Mouse (Mus musculus) ovary, postnatal 14 days (tissue): ENCODE measurements around the gene Snrnp70.
"Not testable (repeated sequence)": the region's sequence is repeated elsewhere in the genome, so short reads cannot be mapped to it uniquely, and the experiment has no call there.

Experiments used
- DNase-seq: peaks from one replicate; pipeline ENCODE4 v3.0.0; 2022; ENCODE audit warnings: low spot score

The Snrnp70 gene

GRCm38 (mm10) chr7:45409497-45410163, 14.1 kb upstream of the Snrnp70 start:
- no peak for DNase-seq

DNA sequence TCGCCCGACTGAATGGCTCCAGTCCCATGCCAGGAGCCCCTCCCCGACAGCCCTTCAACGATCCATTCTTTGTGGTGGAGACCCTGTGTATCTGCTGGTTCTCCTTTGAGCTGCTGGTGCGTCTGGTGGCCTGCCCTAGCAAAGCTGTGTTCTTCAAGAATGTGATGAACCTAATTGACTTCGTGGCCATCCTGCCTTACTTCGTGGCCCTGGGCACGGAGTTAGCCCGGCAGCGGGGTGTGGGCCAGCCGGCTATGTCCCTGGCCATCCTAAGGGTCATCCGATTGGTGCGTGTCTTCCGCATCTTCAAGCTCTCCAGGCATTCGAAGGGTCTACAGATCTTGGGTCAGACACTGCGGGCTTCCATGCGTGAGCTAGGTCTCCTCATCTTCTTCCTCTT, 13.4 kb upstream of the Snrnp70 start:
- no peak for DNase-seq

GRCm38 (mm10) chr7:45408351-45408750, 12.8 kb upstream of the Snrnp70 start:
- no peak for DNase-seq

- DNase-seq, result no peak
These were observed 12.3 kb upstream of the Snrnp70 start for GRCm38 (mm10) chr7:45407836-45408235.

GRCm38 (mm10) chr7:45406157-45407156, 10.9 kb upstream of the Snrnp70 start:
- DNase-seq, result no peak

- DNase-seq, result peak; percentile 76
These were observed 9.8 kb upstream of the Snrnp70 start, which contains the start of gene Kcna7 for GRCm38 (mm10) chr7:45405091-45406075. Kcna7 (plus strand) TSS chr7:45405653.

DNA sequence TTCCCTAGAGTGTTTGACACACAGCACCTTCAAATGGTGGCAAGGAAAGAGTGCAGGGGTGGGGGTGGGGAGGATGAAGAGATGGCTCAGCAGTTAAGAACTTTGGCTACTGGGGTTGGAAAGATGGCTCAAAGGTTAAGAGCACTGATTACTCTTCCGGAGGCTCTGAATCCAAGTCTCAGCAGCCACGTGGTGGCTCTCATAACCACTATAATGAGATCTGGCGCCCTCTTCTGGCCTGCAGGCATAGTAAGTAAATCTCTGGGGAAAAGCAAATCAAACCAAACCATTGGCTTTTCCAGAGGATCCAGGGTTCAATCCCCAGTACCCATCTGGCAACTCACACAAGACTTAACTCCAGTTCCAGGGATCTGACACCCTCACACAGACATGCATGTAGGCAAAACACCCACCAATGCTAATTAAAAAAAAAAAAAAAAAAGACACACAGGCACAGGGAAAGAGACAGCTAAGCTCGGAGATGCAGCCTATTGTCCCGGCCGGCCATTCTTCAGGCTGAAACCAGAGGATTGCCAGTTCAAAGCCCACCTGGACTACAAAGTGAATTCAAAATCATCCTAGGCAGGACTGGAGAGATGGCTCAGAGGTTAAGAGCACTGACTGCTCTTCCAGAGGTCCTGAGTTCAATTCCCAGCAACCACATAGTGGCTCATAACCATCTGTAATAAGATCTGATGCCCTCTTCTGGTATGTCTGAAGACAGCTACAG, 8.2 kb upstream of the Snrnp70 start:
- peak; percentile 44 for DNase-seq

GRCm38 (mm10) chr7:45401521-45402085, 6.1 kb upstream of the Snrnp70 start:
- DNase-seq, result no peak

- no peak for DNase-seq
These were observed 1.2 kb upstream of the Snrnp70 start for GRCm38 (mm10) chr7:45396787-45397186.

- DNase-seq, result not testable (repeated sequence)
These were observed 814 bp upstream of the Snrnp70 start for GRCm38 (mm10) chr7:45396337-45396775.

DNA sequence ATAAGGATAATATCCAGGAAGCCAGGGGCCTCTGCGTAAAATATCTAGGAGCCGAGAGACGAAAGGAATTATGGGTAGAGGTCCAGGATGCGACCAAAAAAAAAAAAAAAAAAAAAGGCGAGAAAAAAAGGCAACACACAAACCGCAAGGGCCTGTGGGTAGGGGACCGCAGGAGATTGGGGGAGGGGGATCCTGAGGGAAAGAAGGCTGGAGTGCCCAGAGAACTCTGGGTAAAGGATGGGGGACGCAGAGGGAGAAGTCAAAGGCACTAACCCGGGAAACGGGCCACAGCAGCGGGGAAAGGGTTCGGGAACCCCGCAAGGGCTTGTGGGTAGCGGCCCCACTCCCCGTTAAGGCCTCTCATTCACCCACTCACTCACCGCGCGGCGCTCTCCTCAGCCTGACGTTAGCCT, 407 bp downstream of the Snrnp70 start:
- no peak for DNase-seq

DNA sequence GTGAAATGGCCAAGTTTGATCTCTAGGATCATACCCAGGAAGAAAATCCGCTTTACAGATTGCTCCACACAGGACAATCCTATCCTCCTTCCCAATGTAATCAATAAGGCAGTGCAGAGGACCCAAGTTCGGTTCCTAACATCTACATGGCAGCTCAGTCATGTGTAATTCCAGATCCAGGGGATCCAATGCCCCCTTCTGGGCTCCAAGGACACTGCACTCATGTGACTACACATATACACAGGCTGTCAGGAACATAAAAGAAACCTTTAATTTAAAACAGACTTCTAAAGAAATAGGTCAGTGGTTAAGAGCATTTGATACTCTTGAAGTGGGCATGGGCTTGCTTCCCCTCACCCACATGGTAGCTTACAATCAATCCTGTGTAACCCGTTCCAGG, 9.5 kb downstream of the Snrnp70 start:
- no peak for DNase-seq

DNA sequence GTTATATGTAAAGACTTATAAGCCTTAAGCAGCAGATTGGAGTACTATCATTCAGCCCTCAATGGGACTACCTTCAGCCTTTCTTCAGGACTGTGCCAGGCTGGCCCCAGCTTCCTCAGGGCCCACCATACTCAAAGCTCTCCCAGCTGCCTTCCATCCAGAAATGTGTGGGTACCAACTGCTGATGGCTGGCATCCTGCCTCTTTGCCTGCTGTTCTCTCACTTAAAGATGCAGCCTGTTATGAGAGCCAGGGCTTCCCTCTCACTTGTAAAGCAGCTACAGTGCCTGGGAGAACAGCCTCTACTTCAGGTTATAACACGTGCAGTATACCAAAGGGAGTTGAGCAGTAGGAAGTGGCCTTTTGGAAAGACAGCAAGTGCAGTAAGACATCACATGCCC, 19.5 kb downstream of the Snrnp70 start:
- no peak for DNase-seq

- DNase-seq, result no peak
These were observed 20.9 kb downstream of the Snrnp70 start for GRCm38 (mm10) chr7:45374620-45375019.

GRCm38 (mm10) chr7:45372371-45372770, 23.2 kb downstream of the Snrnp70 start:
- no peak for DNase-seq

DNA sequence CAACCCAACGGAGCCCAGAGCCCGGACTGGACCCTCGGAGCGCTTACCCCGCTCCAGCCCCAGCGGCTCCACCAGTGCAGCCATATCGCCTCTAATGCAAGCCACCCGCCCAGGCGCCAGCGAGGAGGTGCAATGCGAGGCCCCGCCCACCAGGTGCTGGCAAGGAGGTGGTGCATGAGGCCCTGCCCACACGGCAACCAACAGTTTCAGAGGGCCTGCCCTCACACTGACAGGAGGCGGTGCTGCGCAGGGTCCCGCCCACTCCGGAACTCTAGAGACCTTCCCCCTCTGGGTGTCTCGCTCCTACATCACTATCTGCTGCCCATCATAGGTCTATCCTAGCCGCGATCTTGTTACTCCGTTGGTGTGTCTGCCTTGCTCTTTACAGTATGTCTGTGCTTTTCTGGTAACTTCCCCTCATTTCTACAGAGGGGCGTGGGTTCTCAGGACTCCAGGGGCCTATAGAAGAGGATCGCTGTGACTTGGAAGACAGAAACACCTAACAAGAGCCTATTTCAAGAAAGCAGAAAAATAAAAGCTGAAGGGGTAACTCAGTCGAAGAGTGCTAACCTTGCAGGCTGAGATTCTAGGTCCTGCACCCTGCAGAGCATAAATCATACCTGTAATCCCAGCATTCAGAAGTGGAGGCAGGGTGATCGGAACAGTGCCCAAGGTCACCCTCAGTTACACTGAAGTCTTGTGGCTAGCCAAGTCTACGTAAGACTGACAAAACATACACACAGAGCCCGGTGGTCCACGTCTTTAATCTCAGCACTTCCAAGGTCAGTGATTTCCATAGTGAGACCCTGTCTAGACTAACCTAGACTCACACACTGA, 24.8 kb downstream of the Snrnp70 start, which contains the start of gene Lin7b:
TSS of gene Lin7b (minus strand) at position 109 of the 837 bp plus-strand sequence.
- DNase-seq, result peak; percentile 74

DNA sequence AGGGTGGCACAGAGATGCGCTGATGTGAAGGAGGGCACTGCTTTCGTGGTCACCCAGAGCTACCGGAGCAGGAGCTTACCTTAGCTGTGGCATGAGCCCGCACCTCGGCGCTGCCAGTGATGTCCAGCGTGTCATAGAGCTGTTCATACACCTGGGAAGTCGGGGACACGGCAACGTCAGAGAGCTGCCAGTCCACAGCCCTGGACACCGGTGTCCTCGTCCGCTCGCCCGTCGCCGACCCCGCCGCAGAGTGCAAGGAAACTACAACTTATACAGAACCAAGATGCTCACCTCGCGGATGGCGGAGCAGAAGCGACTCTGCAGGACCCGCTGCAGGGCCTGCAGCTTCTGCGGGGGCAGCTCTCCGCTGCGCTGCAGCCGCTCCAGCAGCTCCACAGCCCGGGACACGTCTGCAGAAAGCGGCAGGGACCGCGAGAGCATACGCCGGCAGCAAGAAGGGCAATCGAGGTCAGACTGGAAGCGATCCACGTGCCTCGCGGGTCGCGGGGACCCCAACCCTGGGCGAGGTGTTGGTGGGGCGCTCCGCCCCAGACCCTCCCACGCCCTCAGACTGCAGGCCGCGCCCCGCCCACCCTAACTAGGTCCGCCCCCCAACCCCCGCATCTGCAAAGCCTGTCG, 25.6 kb downstream of the Snrnp70 start:
- DNase-seq, result peak; percentile 28

DNA sequence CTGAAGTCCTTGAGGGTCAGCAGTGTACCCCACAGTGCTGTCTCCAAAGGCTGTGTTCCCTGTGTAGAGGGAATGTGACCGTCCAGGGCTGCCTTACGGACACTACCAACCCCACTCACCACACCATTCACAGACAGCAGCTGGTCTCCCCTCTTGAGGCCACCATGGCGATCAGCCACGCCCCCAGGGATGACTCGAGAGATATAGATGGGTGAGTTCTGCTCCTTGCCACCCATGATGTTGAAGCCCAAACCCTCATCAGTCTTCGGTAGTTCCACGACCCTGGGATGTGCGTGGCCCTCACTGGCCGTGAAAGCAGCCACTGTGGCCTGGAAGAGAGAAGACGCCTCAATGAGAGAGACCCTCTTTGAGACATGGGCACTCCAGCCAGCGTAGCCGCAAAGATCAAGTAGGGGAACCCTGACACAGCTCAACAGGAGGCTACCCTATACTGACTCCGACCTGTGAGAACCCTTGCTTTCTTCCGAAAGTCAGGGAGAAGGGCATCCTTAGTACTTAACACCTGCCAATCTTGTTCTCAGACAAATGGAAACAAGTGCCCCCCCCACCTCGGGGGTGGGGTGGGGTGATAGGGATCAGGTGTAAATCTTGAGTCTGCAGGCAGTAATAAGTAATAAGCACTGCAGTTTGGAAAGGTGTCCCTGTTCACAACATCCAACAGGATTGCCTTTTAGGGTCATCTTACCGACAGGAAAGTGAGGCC, 26.4 kb downstream of the Snrnp70 start:
- no peak for DNase-seq
